Mouse (Mus musculus): ENCODE results near the gene Nceh1.

GRCm38 (mm10) chr3:27288909-27289308, 106.1 kb downstream of the Nceh1 start:
- no peak for TF ChIP-seq CTCF (IDR thresholded peaks at IDR 0.05; ENCODE audit: low read depth)
- no peak for TF ChIP-seq EP300 (optimal IDR thresholded peaks at IDR 0.05)
